Mouse (Mus musculus): ENCODE measurements at regions not wholly inside any gene's neighbourhood (a gene's known extent, or its start where the extent isn't known, plus 50 kb on each side); places are given as distances from the start of the nearest gene placed in this dataset.
A peak's percentile ranks its signal among the peaks of the same experiment; 100 is the strongest.
"Not testable (repeated sequence)": the region's sequence is repeated elsewhere in the genome, so short reads cannot be mapped to it uniquely, and the experiment has no call there.

DNA sequence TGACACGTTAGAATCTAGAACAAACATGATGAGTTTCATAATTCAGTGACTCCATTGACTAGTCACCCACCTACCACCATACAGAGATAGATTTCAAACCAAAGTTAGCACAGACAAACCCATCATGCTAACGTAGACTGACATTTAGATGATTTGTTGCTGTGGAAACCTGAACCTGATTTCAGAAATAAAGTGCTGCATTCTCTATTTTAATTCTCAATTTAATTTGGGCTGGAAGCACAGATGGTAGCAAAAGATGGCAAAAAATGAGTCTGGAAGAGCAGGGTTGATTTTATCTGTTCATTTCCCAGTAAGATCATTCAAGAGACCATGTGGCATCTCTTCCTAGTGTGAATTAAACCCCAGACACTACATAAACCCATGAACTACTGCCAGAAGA is 151.6 kb downstream of the Casp12 start:
- H3K27ac ChIP-seq (replicated peaks): no peak overlapping the region
- DNase-seq (ENCODE audit: low spot score) (no peak), ATAC-seq (ENCODE audit: low FRiP score, low TSS enrichment) (no peak)
- H3K27me3 ChIP-seq (ENCODE audit: control insufficient read depth, insufficient read depth, low read length): no peaks in the 10 kb centered on the region
- H3K4me3 ChIP-seq (ENCODE audit: low read depth, low read length): no peak overlapping the region
- TF ChIP-seq CTCF (IDR thresholded peaks at IDR 0.05; ENCODE audit: low read depth): no peak
- no peak for TF ChIP-seq EP300 (optimal IDR thresholded peaks at IDR 0.05)
- no peaks in the 10 kb centered on the region for H3K36me3 ChIP-seq (ENCODE audit: control insufficient read depth, insufficient read depth, low read length)
- no peaks in the 10 kb centered on the region for H3K4me1 ChIP-seq (replicated peaks; ENCODE audit: control insufficient read depth, insufficient read depth)
- H3K9me3 ChIP-seq (ENCODE audit: control insufficient read depth, low read length): no peaks in the 10 kb centered on the region
- H3K9ac ChIP-seq (ENCODE audit: low read length): no peak overlapping the region
- no peak overlapping the region for H3K4me2 ChIP-seq (replicated peaks; ENCODE audit: low read depth)
- WGBS: 75% methylated on average over 2 of the region's 2 CpGs

DNA sequence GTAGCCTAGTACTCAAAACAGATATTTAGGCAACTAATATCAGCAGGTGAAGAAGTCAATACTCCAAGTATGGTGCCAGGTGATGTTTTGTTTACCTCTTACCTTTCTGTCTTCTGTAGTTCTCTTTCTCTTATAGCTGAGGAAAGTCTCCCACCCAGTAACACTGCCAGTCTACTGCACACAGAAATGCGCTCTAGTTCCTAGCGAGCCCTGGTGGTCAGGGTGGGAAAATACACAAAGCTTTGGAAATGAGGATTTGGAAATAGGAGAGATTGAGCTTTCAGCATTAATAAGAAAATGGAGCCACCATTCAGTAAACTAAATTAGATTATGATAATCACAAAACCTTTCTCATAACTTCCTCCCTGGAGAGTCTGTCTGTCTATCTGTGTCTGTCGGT is 153.1 kb downstream of the Casp12 start:
- no peaks in the 10 kb centered on the region for H3K36me3 ChIP-seq (ENCODE audit: control insufficient read depth, insufficient read depth, low read length)
- 64% methylated on average over 3 of the region's 3 CpGs for WGBS
- H3K4me2 ChIP-seq (replicated peaks; ENCODE audit: low read depth): no peak overlapping the region
- no peak overlapping the region for H3K27ac ChIP-seq (replicated peaks)
- ATAC-seq (ENCODE audit: low FRiP score, low TSS enrichment): no peak
- no peak for DNase-seq (ENCODE audit: low spot score)
- H3K4me3 ChIP-seq (ENCODE audit: low read depth, low read length): no peak overlapping the region
- no peaks in the 10 kb centered on the region for H3K4me1 ChIP-seq (replicated peaks; ENCODE audit: control insufficient read depth, insufficient read depth)
- H3K9me3 ChIP-seq (ENCODE audit: control insufficient read depth, low read length): no peaks in the 10 kb centered on the region
- H3K9ac ChIP-seq (ENCODE audit: low read length): no peak overlapping the region
- TF ChIP-seq CTCF (IDR thresholded peaks at IDR 0.05; ENCODE audit: low read depth): peak; percentile 53
- no peak for TF ChIP-seq EP300 (optimal IDR thresholded peaks at IDR 0.05)
- H3K27me3 ChIP-seq (ENCODE audit: control insufficient read depth, insufficient read depth, low read length): no peaks in the 10 kb centered on the region

DNA sequence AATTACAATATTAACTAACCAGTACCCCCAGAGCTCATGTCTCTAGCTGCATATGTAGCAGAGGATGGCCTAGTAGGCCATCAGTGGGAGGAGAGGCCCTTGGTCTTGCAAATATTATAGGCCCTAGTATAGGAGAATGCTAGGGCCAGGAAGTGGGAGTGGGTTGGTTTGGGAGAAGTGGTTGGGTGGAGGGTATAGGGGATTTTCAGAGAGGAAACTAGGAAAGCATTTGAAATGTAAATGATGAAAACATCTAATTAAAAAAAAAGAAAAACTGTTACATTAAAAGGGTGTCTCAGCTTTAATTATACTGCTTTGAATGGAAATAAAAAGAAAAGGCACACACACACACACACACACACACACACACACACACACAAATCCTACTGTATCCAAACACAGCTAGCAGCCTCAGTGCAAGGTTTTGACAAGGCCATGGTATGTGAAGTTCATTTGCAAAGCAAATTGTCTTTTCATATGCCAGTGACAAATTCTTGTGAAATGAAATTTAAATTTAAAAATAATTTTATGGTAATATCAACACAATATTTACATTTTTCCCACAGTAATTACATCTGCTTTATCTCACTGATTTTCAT is 180.6 kb downstream of the Casp12 start:
- no peaks in the 10 kb centered on the region for H3K36me3 ChIP-seq (ENCODE audit: control insufficient read depth, insufficient read depth, low read length)
- no peak overlapping the region for H3K9ac ChIP-seq (ENCODE audit: low read length)
- H3K4me2 ChIP-seq (replicated peaks; ENCODE audit: low read depth): no peak overlapping the region
- H3K4me3 ChIP-seq (ENCODE audit: low read depth, low read length): no peak overlapping the region
- H3K27ac ChIP-seq (replicated peaks): no peak overlapping the region
- H3K4me1 ChIP-seq (replicated peaks; ENCODE audit: control insufficient read depth, insufficient read depth): no peaks in the 10 kb centered on the region
- TF ChIP-seq CTCF (IDR thresholded peaks at IDR 0.05; ENCODE audit: low read depth): no peak
- TF ChIP-seq EP300 (optimal IDR thresholded peaks at IDR 0.05): no peak
- ATAC-seq (ENCODE audit: low FRiP score, low TSS enrichment) (no peak), DNase-seq (ENCODE audit: low spot score) (no peak)
- no peaks in the 10 kb centered on the region for H3K27me3 ChIP-seq (ENCODE audit: control insufficient read depth, insufficient read depth, low read length)
- no peaks in the 10 kb centered on the region for H3K9me3 ChIP-seq (ENCODE audit: control insufficient read depth, low read length)

DNA sequence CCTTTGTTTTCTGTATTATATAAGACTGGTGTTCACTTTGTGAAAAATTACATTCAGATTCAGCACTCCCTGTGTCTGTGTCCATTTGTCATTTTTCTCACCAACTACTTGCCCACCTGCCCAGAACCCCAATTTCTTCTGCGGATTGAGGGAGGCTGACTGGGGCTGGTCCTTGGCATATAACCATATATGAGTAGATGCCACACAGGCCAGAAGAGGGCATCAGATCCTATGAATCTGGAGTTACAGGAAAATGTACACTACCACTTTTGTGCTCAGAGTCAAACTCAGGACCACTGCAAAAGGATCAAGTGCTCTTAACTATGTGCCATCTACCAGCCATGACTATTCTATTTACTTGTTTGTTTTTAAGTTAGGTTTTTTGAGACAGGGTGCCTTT is 197.4 kb downstream of the Casp12 start:
- H3K27ac ChIP-seq (replicated peaks): no peak overlapping the region
- no peaks in the 10 kb centered on the region for H3K27me3 ChIP-seq (ENCODE audit: control insufficient read depth, insufficient read depth, low read length)
- H3K36me3 ChIP-seq (ENCODE audit: control insufficient read depth, insufficient read depth, low read length): no peaks in the 10 kb centered on the region
- no peak overlapping the region for H3K4me2 ChIP-seq (replicated peaks; ENCODE audit: low read depth)
- no peak overlapping the region for H3K4me3 ChIP-seq (ENCODE audit: low read depth, low read length)
- ATAC-seq (ENCODE audit: low FRiP score, low TSS enrichment): no peak
- no peak for DNase-seq (ENCODE audit: low spot score)
- 74% methylated on average over 1 of the region's 1 CpGs for WGBS
- H3K4me1 ChIP-seq (replicated peaks; ENCODE audit: control insufficient read depth, insufficient read depth): no peaks in the 10 kb centered on the region
- no peaks in the 10 kb centered on the region for H3K9me3 ChIP-seq (ENCODE audit: control insufficient read depth, low read length)
- TF ChIP-seq CTCF (IDR thresholded peaks at IDR 0.05; ENCODE audit: low read depth) (0 out of 2 replicates have a peak, but pooled peaks have one; percentile 22), EP300 (optimal IDR thresholded peaks at IDR 0.05) (no peak)
- H3K9ac ChIP-seq (ENCODE audit: low read length): no peak overlapping the region

DNA sequence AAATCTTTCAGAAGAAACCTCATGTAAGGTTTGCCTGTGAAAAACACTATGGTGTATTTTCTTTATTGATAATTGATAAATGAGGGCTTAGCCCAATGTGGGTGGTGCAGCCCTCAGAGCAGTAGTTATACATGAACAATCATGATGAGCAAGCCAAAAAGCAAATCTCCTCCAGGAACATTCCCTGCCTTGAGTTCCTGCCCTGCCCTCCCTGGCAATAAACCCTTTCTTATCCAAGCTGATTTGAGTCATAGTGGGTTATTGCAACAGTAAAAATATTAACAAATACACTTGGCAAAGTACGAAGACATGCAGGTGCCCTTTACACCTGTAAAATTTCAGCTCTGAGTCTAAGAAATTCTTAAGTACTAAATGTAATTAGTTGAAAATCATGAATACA is 229.8 kb downstream of the Casp12 start:
- Histone ChIP-seq H3K9me3 (ENCODE audit: control insufficient read depth, low read length) (no peaks in the 10 kb centered on the region), H3K4me2 (replicated peaks; ENCODE audit: low read depth) (no peak overlapping the region), H3K4me3 (ENCODE audit: low read depth, low read length) (no peak overlapping the region), H3K36me3 (ENCODE audit: control insufficient read depth, insufficient read depth, low read length) (no peaks in the 10 kb centered on the region), H3K27ac (replicated peaks) (no peak overlapping the region), H3K9ac (ENCODE audit: low read length) (no peak overlapping the region), H3K4me1 (replicated peaks; ENCODE audit: control insufficient read depth, insufficient read depth) (no peaks in the 10 kb centered on the region), H3K27me3 (ENCODE audit: control insufficient read depth, insufficient read depth, low read length) (no peaks in the 10 kb centered on the region)
- no peak for ATAC-seq (ENCODE audit: low FRiP score, low TSS enrichment)
- TF ChIP-seq EP300 (optimal IDR thresholded peaks at IDR 0.05): no peak
- TF ChIP-seq CTCF (IDR thresholded peaks at IDR 0.05; ENCODE audit: low read depth): no peak
- no peak for DNase-seq (ENCODE audit: low spot score)
- 67% methylated on average over 1 of the region's 1 CpGs for WGBS

DNA sequence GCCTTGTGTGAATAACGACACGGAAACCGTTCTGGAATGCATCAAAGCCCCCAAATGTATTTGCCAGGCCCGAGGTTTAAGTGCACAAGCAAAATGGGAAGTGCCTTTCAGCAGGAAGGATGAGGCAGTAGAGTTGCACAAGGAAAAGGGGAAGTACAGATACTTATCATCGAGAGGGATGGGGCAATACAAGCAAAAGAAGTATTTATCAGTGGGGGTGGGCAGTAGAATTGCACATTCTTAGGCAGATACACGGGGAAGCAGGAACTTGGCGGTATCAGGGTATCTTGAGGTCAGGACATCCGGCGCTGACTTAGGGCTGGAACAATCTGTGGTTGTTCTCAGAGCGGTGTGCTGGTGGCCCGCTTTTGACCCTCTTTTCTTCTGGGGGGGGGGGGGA is 232.9 kb downstream of the Casp12 start:
- 91% methylated on average over 11 of the region's 11 CpGs for WGBS
- DNase-seq (ENCODE audit: low spot score); H3K4me1 ChIP-seq (replicated peaks; ENCODE audit: control insufficient read depth, insufficient read depth); H3K27ac ChIP-seq (replicated peaks); H3K27me3 ChIP-seq (ENCODE audit: control insufficient read depth, insufficient read depth, low read length); H3K9ac ChIP-seq (ENCODE audit: low read length); H3K4me2 ChIP-seq (replicated peaks; ENCODE audit: low read depth); H3K9me3 ChIP-seq (ENCODE audit: control insufficient read depth, low read length); ATAC-seq (ENCODE audit: low FRiP score, low TSS enrichment); H3K36me3 ChIP-seq (ENCODE audit: control insufficient read depth, insufficient read depth, low read length); H3K4me3 ChIP-seq (ENCODE audit: low read depth, low read length): not testable (repeated sequence)
